Mouse (Mus musculus) kidney, embryonic 14.5 days (tissue): ENCODE data around the gene Ddx3x. TPM values are rescaled to one million over a fixed set of nuclear protein-coding genes. Genes with fewer than 3 reads are reported as not detected.
"Not testable (repeated sequence)": the region's sequence is repeated elsewhere in the genome, so short reads cannot be mapped to it uniquely, and the experiment has no call there.

Source experiments
- ATAC-seq: fragments of 200-750 bp; cut with Nextera tagmentation; 2 replicates; pipeline ENCODE4 v1.8.0; 2017; ENCODE audit warnings: moderate number of reproducible peaks, mild to moderate bottlenecking, moderate TSS enrichment, moderate library complexity; ENCODE audit not compliant: low FRiP score, low TSS enrichment
- H3K27ac ChIP-seq: fragments of 300-500 bp; sonication (generic); 2 replicates; pipeline ENCODE4 v1.5.1; 2014; ENCODE audit warnings: low read depth, mild to moderate bottlenecking, low read length, moderate library complexity, mixed read lengths
- H3K27me3 ChIP-seq: fragments of 300-500 bp; sonication (generic); 2 replicates; pipeline ENCODE4 v1.6.1; 2014; ENCODE audit warnings: mild to moderate bottlenecking, low read length; ENCODE audit not compliant: control insufficient read depth, insufficient read depth
- H3K36me3 ChIP-seq: fragments of 300-500 bp; sonication (generic); 2 replicates; pipeline ENCODE4 v1.6.1; 2014; ENCODE audit warnings: low read length, mixed read lengths; ENCODE audit not compliant: control insufficient read depth, insufficient read depth
- H3K4me1 ChIP-seq: fragments of 300-500 bp; sonication (generic); 2 replicates; pipeline ENCODE4 v1.6.1; 2014; ENCODE audit warnings: low read length, mixed read lengths; ENCODE audit not compliant: control insufficient read depth, insufficient read depth
- H3K4me2 ChIP-seq: fragments of 300-500 bp; sonication (generic); replicated peaks from 2 replicates; pipeline ENCODE4 v1.6.1; 2014; ENCODE audit warnings: low read depth, mild to moderate bottlenecking, low read length
- H3K4me3 ChIP-seq: fragments of 300-500 bp; sonication (generic); 2 replicates; pipeline ENCODE4 v1.5.1; 2014; ENCODE audit warnings: mild to moderate bottlenecking, low read length
- H3K9ac ChIP-seq: fragments of 300-500 bp; sonication (generic); 2 replicates; pipeline ENCODE4 v1.6.1; 2014; ENCODE audit warnings: low read depth, mild to moderate bottlenecking, low read length, moderate library complexity
- H3K9me3 ChIP-seq: fragments of 300-500 bp; sonication (generic); 2 replicates; pipeline ENCODE4 v1.6.1; 2016; ENCODE audit warnings: low read length; ENCODE audit not compliant: control insufficient read depth
- WGBS: fragments of 180-500 bp; shearing (Covaris S2); extraction: QIAGEN DNeasy Blood & Tissue Kit; methylation state at CpG from one replicate; pipeline ENCODE4 v1.1.7; 2014; 5-methylcytosine and 5-hydroxymethylcytosine counted together
- polyA plus RNA-seq: library from polyadenylated mRNA; unstranded; fragments of >200 nt; fragmentation: Nextera tagmentation; extraction: Ambion mirVana; gene quantifications from 2 replicates; pipeline ENCODE4 v1.2.1, GENCODE M21; 2014

The Ddx3x gene
- 131 and 161 TPM in 2 replicates for polyA plus RNA-seq

DNA sequence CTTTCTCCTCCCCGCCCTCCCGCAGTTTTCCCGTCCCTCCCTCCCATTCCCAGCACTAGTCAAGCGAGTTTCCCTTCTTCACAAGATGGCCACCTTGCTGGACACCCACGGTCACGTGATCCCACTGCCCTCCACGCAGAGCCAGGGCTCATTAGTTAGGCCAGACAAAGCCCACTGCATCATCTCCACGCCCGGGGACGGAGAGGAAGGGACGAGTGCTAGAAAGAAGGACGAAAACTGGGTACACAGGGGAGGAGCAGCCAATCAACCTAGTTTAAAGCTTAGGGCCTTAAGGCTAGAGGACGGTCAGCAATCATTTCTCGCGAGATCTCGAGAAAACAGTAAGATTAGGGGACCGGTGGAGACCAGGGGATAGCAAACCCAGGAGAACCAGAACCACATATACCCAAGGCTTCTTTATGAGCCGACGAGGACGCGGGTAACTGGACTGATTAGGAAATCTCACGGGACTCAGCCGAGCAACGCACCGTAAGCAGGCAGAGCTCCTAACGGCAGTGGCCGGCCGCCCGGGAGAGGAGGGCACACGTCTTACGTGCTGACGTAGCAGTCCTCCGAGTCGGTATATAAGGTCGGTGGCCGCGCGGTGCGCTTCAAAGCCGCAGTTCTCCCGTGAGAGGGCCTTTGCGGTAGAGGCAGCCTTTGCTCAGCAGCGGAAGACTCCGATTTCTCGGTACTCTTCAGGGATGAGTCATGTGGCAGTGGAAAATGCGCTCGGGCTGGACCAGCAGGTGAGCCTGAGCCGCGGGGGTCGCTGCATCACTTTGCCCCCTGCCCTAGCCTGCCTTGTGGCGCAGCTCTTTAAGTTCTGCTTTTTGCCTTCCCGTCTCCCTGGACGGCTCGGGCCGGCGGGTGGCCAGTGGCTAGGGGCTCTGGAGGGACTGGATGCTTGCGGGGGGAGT, at the start of gene Ddx3x:
Ddx3x (plus strand) TSS at position 562 of the 920 bp plus-strand sequence.
- Histone ChIP-seq H3K4me3 (peak within 1 kb of the TSS; percentile 82), H3K27me3 (no peaks in the 10 kb centered on the region), H3K9ac (peak within 1 kb of the TSS; percentile 98), H3K9me3 (no peaks in the 10 kb centered on the region), H3K4me2 (peak within 1 kb of the TSS; percentile 55), H3K4me1 (peaks cover 5% of the 10 kb centered on the region; the same call in 1 of the 2 replicates), H3K36me3 (peaks cover 16% of the 10 kb centered on the region), H3K27ac (peak within 1 kb of the TSS; percentile 97)
- under 1% methylated on average over 53 of the region's 57 CpGs for WGBS
- ATAC-seq, result peak; percentile 93

DNA sequence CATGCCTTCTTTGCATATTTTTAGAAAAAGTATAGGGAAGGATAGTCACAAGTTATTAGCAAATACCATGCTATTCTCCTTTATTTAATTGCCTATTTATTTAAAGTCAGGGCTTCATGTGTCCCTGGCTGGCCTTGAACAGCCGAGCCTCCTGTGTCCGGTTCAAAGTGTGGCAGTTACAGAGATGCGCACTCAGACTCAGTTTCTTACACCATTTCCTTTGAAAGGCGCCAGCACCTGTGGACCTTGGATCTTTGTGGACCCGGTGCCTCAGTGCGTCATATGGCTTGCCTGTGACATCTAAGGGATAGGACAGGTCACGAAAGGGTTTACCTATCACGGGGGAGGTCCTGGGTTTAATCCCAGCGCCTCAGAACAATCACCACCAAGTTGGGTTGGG, 49.5 kb upstream of the Ddx3x start:
- Histone ChIP-seq H3K9me3 (no peaks in the 10 kb centered on the region), H3K4me3 (peak overlapping the region; percentile 16; the same call in 1 of the 2 replicates), H3K9ac (peak overlapping the region; percentile 29; the same call in 1 of the 2 replicates), H3K36me3 (no peaks in the 10 kb centered on the region), H3K27ac (peak overlapping the region; percentile 71; the same call in 1 of the 2 replicates), H3K4me2 (peak overlapping the region; percentile 22), H3K4me1 (no peaks in the 10 kb centered on the region), H3K27me3 (0 out of 2 replicates have a peak, but pooled peaks cover 3% of the 10 kb centered on the region)
- peak; percentile 1; the same call in 1 of the 2 replicates for ATAC-seq
- 50% methylated on average over 9 of the region's 9 CpGs for WGBS

DNA sequence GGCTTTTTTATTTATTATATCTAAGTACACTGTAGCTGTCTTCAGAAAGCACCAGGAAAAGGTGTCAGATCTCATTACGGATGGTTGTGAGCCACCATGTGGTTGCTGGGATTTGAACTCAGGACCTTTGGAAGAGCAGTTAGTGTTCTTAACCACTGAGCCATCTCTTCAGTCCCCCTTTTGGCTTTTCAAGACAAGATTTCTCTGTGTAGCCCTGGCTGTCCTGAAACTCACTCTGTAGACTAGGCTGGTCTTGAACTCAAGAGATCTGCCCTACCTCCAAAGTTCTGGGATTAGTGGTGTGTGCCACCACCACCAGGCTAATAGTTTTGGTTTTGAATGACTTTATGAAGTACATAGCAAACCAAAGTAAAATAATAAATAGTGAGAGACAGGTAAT, 47.9 kb upstream of the Ddx3x start:
- not testable (repeated sequence) for H3K4me3 ChIP-seq, H3K9ac ChIP-seq, H3K4me1 ChIP-seq, ATAC-seq, H3K27me3 ChIP-seq, H3K27ac ChIP-seq, H3K36me3 ChIP-seq, H3K9me3 ChIP-seq, H3K4me2 ChIP-seq
- WGBS, result 100% methylated on average over 1 of the region's 1 CpGs

DNA sequence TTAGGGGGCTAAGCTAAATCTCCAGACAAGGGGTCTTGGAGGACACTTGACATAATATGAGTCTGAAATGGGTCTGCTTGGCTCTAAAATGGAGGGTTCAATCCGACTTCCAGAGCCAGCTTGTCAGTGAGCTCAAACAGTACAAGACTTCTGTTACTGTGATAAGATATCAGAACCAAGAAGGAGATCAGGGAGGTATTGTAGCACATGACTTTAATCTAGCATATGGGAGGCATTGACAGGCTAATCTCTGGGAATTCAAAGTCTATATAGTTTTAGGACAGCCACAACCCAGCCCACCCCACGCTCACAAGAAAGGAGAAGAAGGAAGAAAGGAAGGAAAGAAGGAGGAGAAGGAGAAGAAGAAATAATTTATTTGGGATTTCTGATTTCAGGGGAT, 47.1 kb upstream of the Ddx3x start:
- Histone ChIP-seq H3K4me2 (no peak overlapping the region), H3K27me3 (peaks cover 3% of the 10 kb centered on the region; the same call in 1 of the 2 replicates)
- 67% methylated on average over 2 of the region's 2 CpGs for WGBS

DNA sequence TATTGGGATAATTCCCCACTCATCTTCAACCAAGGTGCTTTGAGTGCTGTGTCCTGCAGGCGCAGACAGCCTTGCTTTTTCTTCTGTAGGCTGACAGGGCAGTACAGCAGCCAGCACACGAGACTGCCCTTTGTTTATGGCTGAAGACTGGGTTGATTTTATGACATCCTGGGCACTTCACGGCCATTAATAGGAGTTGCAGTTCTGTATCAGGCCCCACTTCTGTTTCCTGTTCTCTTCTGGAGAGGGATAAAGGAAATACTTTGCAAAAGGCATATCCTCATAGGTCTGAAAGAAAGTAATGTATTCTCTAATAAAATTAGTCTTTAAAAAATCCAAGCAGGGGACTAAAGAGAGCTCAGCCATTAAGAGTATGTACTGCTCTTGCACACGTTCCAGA, 46.1 kb upstream of the Ddx3x start:
- Histone ChIP-seq H3K4me1 (no peaks in the 10 kb centered on the region), H3K36me3 (no peaks in the 10 kb centered on the region), H3K4me2 (no peak overlapping the region), H3K27ac (no peak overlapping the region), H3K4me3 (no peak overlapping the region), H3K9me3 (no peaks in the 10 kb centered on the region), H3K27me3 (peaks cover 3% of the 10 kb centered on the region; the same call in 1 of the 2 replicates), H3K9ac (no peak overlapping the region)
- WGBS, result 33% methylated on average over 4 of the region's 4 CpGs
- ATAC-seq, result no peak

More for the DNA sequence above, 47.1 kb upstream of the Ddx3x start:
- no peaks in the 10 kb centered on the region for H3K4me1 ChIP-seq
- H3K36me3 ChIP-seq, result no peaks in the 10 kb centered on the region
- H3K4me3 ChIP-seq, result no peak overlapping the region
- no peaks in the 10 kb centered on the region for H3K9me3 ChIP-seq
- H3K27ac ChIP-seq, result no peak overlapping the region
- no peak for ATAC-seq
- no peak overlapping the region for H3K9ac ChIP-seq

DNA sequence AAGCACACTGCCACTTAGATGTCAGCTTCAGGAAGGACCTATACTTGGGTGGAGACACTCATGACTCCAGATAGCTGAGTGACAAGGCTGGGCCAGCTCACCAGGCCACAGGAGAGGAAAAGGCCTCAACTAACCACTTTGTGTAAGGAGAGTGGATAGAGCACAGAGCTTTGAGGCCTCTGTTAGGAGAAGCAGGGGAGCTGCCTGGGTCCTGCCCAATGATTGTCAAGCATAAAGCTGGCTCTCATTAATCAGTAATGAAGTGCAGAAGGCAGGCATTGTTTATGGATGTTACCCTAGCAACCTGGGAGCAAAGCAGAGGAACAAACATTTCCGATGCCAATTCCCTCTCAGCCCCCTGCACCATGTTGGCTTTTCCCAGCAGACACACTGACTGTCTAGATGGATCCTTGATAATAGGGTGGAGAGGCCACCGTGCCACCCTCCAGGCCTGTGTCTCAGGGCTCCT, 44.6 kb upstream of the Ddx3x start:
- no peak overlapping the region for H3K27ac ChIP-seq

DNA sequence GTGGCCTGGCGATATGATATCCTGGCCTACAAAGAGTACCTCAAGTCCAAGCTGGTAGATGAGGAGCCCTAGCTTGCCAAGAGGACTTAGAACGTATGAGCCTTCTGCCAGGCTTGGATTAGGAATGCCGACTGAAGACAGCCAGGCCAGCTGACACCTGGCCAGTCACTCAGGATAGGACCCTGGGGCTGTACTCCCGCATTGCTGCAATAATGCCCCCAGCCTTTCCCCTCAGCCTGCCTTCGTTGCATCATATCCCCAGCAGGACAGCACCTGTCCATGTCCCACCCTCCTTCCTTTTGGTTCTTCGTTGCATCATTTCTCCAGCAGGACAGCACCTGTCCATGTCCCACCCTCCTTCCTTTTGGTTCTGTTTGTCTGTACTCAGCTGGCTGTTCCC, 41.3 kb upstream of the Ddx3x start:
- 92% methylated on average over 6 of the region's 6 CpGs for WGBS
- no peaks in the 10 kb centered on the region; the same call in 1 of the 2 replicates for H3K27me3 ChIP-seq
- ATAC-seq, result no peak
- H3K4me1 ChIP-seq, result no peaks in the 10 kb centered on the region
- H3K4me2 ChIP-seq, result no peak overlapping the region
- no peak overlapping the region for H3K9ac ChIP-seq
- H3K9me3 ChIP-seq, result no peaks in the 10 kb centered on the region
- no peak overlapping the region for H3K4me3 ChIP-seq
- no peak overlapping the region for H3K27ac ChIP-seq
- no peaks in the 10 kb centered on the region for H3K36me3 ChIP-seq

More for the DNA sequence above, 44.6 kb upstream of the Ddx3x start:
- H3K27me3 ChIP-seq, result peaks cover 3% of the 10 kb centered on the region; the same call in 1 of the 2 replicates
- ATAC-seq, result peak; percentile 60
- no peak overlapping the region for H3K9ac ChIP-seq
- 65% methylated on average over 2 of the region's 2 CpGs for WGBS
- no peaks in the 10 kb centered on the region for H3K4me1 ChIP-seq
- no peaks in the 10 kb centered on the region for H3K36me3 ChIP-seq
- H3K4me3 ChIP-seq, result no peak overlapping the region
- no peak overlapping the region for H3K4me2 ChIP-seq
- no peaks in the 10 kb centered on the region for H3K9me3 ChIP-seq

DNA sequence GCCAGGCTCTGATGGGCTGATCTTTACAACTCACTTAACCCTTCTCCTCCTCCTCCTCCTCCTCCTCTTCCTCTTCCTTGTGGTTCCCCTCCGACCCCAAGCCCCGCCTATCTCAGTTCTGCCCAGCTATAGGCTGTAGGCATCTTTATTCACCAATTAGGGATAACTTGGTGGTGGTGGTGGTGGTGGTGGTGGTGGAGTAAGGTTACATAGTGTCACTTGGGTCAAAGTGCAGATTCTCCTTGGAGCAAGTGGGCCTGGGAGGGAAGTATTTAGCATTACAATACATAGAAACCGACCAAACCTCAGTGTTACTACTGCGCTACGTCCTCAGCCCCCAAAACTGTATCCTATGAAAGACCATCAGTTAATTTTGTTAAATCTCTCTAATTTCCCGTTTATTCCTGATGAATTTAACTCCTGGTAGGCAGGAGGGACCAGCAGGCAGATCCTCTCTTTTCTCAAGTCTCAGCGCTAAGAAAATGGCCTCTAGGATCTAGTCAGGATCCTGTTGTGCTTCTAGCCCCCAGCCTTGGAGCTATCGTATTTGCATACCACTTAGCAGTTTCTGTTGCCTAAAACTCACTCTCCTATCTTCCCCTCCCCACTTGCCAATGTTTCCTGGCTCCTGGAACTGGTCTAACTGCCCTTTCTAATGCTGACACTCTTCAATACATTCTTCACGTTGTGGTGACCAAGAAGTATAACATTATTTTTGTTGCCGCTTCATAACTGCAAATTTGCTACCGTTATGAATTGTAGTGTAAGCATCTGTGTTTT, 39.9 kb upstream of the Ddx3x start:
- H3K4me3 ChIP-seq, result no peak overlapping the region
- 29% methylated on average over 11 of the region's 11 CpGs for WGBS
- no peaks in the 10 kb centered on the region; the same call in 1 of the 2 replicates for H3K27me3 ChIP-seq

More for the DNA sequence above, 39.9 kb upstream of the Ddx3x start:
- Histone ChIP-seq H3K4me1 (no peaks in the 10 kb centered on the region), H3K27ac (peak overlapping the region; percentile 98), H3K9ac (no peak overlapping the region; the same call in 1 of the 2 replicates), H3K9me3 (no peaks in the 10 kb centered on the region), H3K4me2 (peak overlapping the region; percentile 57; the same call in 1 of the 2 replicates), H3K36me3 (no peaks in the 10 kb centered on the region)
- no peak for ATAC-seq
